Mouse (Mus musculus): ENCODE results near the gene Tenm3.

The Tenm3 gene

GRCm38 (mm10) chr8:48342321-48343066 is 501.3 kb downstream of the Tenm3 start:
- peak; percentile 2 for DNase-seq (ENCODE audit: low read depth, low spot score)

GRCm38 (mm10) chr8:48341692-48342091 is 502.1 kb downstream of the Tenm3 start:
- no peak for DNase-seq (ENCODE audit: low read depth, low spot score)

GRCm38 (mm10) chr8:48341276-48341675 is 502.5 kb downstream of the Tenm3 start:
- no peak for DNase-seq (ENCODE audit: low read depth, low spot score)

GRCm38 (mm10) chr8:48322655-48323265 is 521.0 kb downstream of the Tenm3 start:
- no peak for DNase-seq (ENCODE audit: low read depth, low spot score)

- no peak for DNase-seq (ENCODE audit: low read depth, low spot score)
These were observed 521.5 kb downstream of the Tenm3 start for GRCm38 (mm10) chr8:48322240-48322639.

- DNase-seq (ENCODE audit: low read depth, low spot score): no peak
These were observed 524.1 kb downstream of the Tenm3 start for GRCm38 (mm10) chr8:48319674-48320073.

- DNase-seq (ENCODE audit: low read depth, low spot score): no peak
These were observed 526.3 kb downstream of the Tenm3 start for GRCm38 (mm10) chr8:48317498-48317897.

- no peak for DNase-seq (ENCODE audit: low read depth, low spot score)
These were observed 528.1 kb downstream of the Tenm3 start for GRCm38 (mm10) chr8:48315605-48316004.

GRCm38 (mm10) chr8:48313985-48314368 is 529.8 kb downstream of the Tenm3 start:
- DNase-seq (ENCODE audit: low read depth, low spot score): no peak

GRCm38 (mm10) chr8:48313210-48313984 is 530.4 kb downstream of the Tenm3 start:
- DNase-seq (ENCODE audit: low read depth, low spot score): no peak

GRCm38 (mm10) chr8:48311706-48312105 is 532.0 kb downstream of the Tenm3 start:
- DNase-seq (ENCODE audit: low read depth, low spot score): no peak

- peak; percentile 14 for DNase-seq (ENCODE audit: low read depth, low spot score)
These were observed 533.4 kb downstream of the Tenm3 start for GRCm38 (mm10) chr8:48310240-48310849.

GRCm38 (mm10) chr8:48309191-48309987 is 534.4 kb downstream of the Tenm3 start:
- DNase-seq (ENCODE audit: low read depth, low spot score): no peak

- no peak for DNase-seq (ENCODE audit: low read depth, low spot score)
These were observed 539.5 kb downstream of the Tenm3 start for GRCm38 (mm10) chr8:48304224-48304623.

GRCm38 (mm10) chr8:48300613-48301037 is 543.1 kb downstream of the Tenm3 start:
- DNase-seq (ENCODE audit: low read depth, low spot score): no peak

- DNase-seq (ENCODE audit: low read depth, low spot score): no peak
These were observed 543.7 kb downstream of the Tenm3 start for GRCm38 (mm10) chr8:48300061-48300460.

- peak; percentile 64 for DNase-seq (ENCODE audit: low read depth, low spot score)
These were observed 544.4 kb downstream of the Tenm3 start for GRCm38 (mm10) chr8:48299341-48299740.

GRCm38 (mm10) chr8:48296371-48296770 is 547.4 kb downstream of the Tenm3 start:
- DNase-seq (ENCODE audit: low read depth, low spot score): no peak

- no peak for DNase-seq (ENCODE audit: low read depth, low spot score)
These were observed 548.2 kb downstream of the Tenm3 start for GRCm38 (mm10) chr8:48295558-48295957.

GRCm38 (mm10) chr8:48293797-48294196 is 550.0 kb downstream of the Tenm3 start:
- DNase-seq (ENCODE audit: low read depth, low spot score): no peak

GRCm38 (mm10) chr8:48285432-48285831 is 558.3 kb downstream of the Tenm3 start:
- DNase-seq (ENCODE audit: low read depth, low spot score): no peak
